10 mouse cellular contexts compared by ENCODE assay signal in genomic region chr9:42183448-42183847, GRCm38 (mm10). TPM values are rescaled to one million over a fixed set of nuclear protein-coding genes. Genes with fewer than 3 reads are reported as not detected.
DNase-seq lines count a peak whose midpoint lies in the region; ATAC-seq lines count a peak whose summit lies in the region.
"Had no signal": no experiment of that assay in that cellular context is flagged by ENCODE, and none has a peak within 500 bp of the region (broad histone marks: within the 10 kb centered on the region; RNA-seq: fewer than 3 reads in every experiment).

No protein-coding gene starts in this region.

- H3K4me3 ChIP-seq in midbrain, embryonic 11.5 days (ENCODE audit: low read depth, low read length) = no peak overlapping the region
- H3K4me3 ChIP-seq in midbrain, embryonic 10.5 days = no peak overlapping the region
- no peak overlapping the region for H3K4me3 ChIP-seq in forebrain, embryonic 15.5 days
- no peak overlapping the region for H3K4me3 ChIP-seq in limb, embryonic 10.5 days
- H3K4me3 ChIP-seq: embryonic facial prominence, embryonic 12.5 days; liver, embryonic 15.5 days had no signal

- H3K9me3 ChIP-seq in midbrain, embryonic 11.5 days (ENCODE audit: control insufficient read depth, low read length) = no peaks in the 10 kb centered on the region
- H3K9me3 ChIP-seq in midbrain, embryonic 10.5 days (replicated peaks) = 0 out of 2 replicates have a peak, but pooled peaks cover 6% of the 10 kb centered on the region
- H3K9me3 ChIP-seq in forebrain, embryonic 15.5 days = no peaks in the 10 kb centered on the region
- H3K9me3 ChIP-seq in limb, embryonic 10.5 days (replicated peaks) = no peaks in the 10 kb centered on the region
- H3K9me3 ChIP-seq: embryonic facial prominence, embryonic 12.5 days; liver, embryonic 15.5 days had no signal

- no peak for ATAC-seq in midbrain, embryonic 11.5 days (ENCODE audit: low FRiP score)
- peak; percentile 78 for ATAC-seq in forebrain, embryonic 15.5 days (replicated peaks)

- no peaks in the 10 kb centered on the region for H3K36me3 ChIP-seq in midbrain, embryonic 11.5 days (ENCODE audit: control insufficient read depth, insufficient read depth, low read length)
- H3K36me3 ChIP-seq in midbrain, embryonic 10.5 days = no peaks in the 10 kb centered on the region
- no peaks in the 10 kb centered on the region for H3K36me3 ChIP-seq in forebrain, embryonic 15.5 days
- H3K36me3 ChIP-seq in limb, embryonic 10.5 days = no peaks in the 10 kb centered on the region
- H3K36me3 ChIP-seq: embryonic facial prominence, embryonic 12.5 days; liver, embryonic 15.5 days had no signal

- peak; percentile 72 for DNase-seq in midbrain, embryonic 11.5 days (ENCODE audit: low spot score, missing footprints)
- no peak for DNase-seq in midbrain, embryonic 10.5 days (ENCODE audit: low spot score)
- peak; percentile 73 for DNase-seq in heart, postnatal 4 days
- DNase-seq in left cerebral cortex, adult 9 months (ENCODE audit: low spot score in 2 of 2) = peak; percentile 74 to 92
- DNase-seq in retina, embryonic 14.5 days (ENCODE audit: low spot score) = peak; percentile 32
- DNase-seq in testis, postnatal 10 days (ENCODE audit: low spot score) = no peak
- no peak for DNase-seq in limb, embryonic 10.5 days (ENCODE audit: low spot score)

- no peak overlapping the region for H3K9ac ChIP-seq in midbrain, embryonic 11.5 days (ENCODE audit: low read length)
- no peak overlapping the region for H3K9ac ChIP-seq in forebrain, embryonic 15.5 days (replicated peaks)
- H3K9ac ChIP-seq: embryonic facial prominence, embryonic 12.5 days; liver, embryonic 15.5 days had no signal

- H3K27ac ChIP-seq in midbrain, embryonic 11.5 days (ENCODE audit: low read depth, low read length) = no peak overlapping the region
- no peak overlapping the region for H3K27ac ChIP-seq in midbrain, embryonic 10.5 days (replicated peaks)
- peak overlapping the region; percentile 93 for H3K27ac ChIP-seq in forebrain, embryonic 15.5 days (replicated peaks)
- H3K27ac ChIP-seq in limb, embryonic 10.5 days = no peak overlapping the region
- H3K27ac ChIP-seq: embryonic facial prominence, embryonic 12.5 days; liver, embryonic 15.5 days had no signal

- no peaks in the 10 kb centered on the region for H3K27me3 ChIP-seq in midbrain, embryonic 11.5 days (ENCODE audit: control insufficient read depth, insufficient read depth, low read length)
- H3K27me3 ChIP-seq in midbrain, embryonic 10.5 days (ENCODE audit: low read depth, poor library complexity, severe bottlenecking) = no peaks in the 10 kb centered on the region
- H3K27me3 ChIP-seq in forebrain, embryonic 15.5 days = no peaks in the 10 kb centered on the region
- no peaks in the 10 kb centered on the region for H3K27me3 ChIP-seq in limb, embryonic 10.5 days (ENCODE audit: low read depth, poor library complexity, severe bottlenecking)
- H3K27me3 ChIP-seq: embryonic facial prominence, embryonic 12.5 days; liver, embryonic 15.5 days had no signal

- H3K4me2 ChIP-seq in midbrain, embryonic 11.5 days = no peak overlapping the region
- H3K4me2 ChIP-seq in forebrain, embryonic 15.5 days (replicated peaks) = no peak overlapping the region
- H3K4me2 ChIP-seq: embryonic facial prominence, embryonic 12.5 days; liver, embryonic 15.5 days had no signal

- 44% methylated on average over 5 of the region's 5 CpGs for WGBS in midbrain, embryonic 11.5 days
- 51% methylated on average over 5 of the region's 5 CpGs for WGBS in midbrain, embryonic 10.5 days
- 4% methylated on average over 5 of the region's 5 CpGs for WGBS in forebrain, embryonic 15.5 days
- WGBS in limb, embryonic 10.5 days = 53% methylated on average over 5 of the region's 5 CpGs

- peaks cover 5% of the 10 kb centered on the region for H3K4me1 ChIP-seq in midbrain, embryonic 11.5 days (ENCODE audit: control insufficient read depth, insufficient read depth, low read length)
- peaks cover 30% of the 10 kb centered on the region for H3K4me1 ChIP-seq in midbrain, embryonic 10.5 days
- H3K4me1 ChIP-seq in forebrain, embryonic 15.5 days = peaks cover 58% of the 10 kb centered on the region
- peaks cover 6% of the 10 kb centered on the region; the same call in 1 of the 2 replicates for H3K4me1 ChIP-seq in limb, embryonic 10.5 days
- H3K4me1 ChIP-seq: embryonic facial prominence, embryonic 12.5 days; liver, embryonic 15.5 days had no signal

RNA-seq across cellular contexts. Expression of gene Sorl1, which starts 59.4 kb away (rescaled TPM):
- polyA plus RNA-seq in midbrain, embryonic 11.5 days (2014; fragmentation: Nextera tagmentation; extraction: Ambion mirVana) = 3.1 and 3.8 TPM in 2 replicates
- polyA plus RNA-seq in midbrain, embryonic 10.5 days (2016; fragmentation: Nextera tagmentation; extraction: Ambion mirVana) = 2.3 and 3.8 TPM in 2 replicates
- polyA plus RNA-seq in forebrain, embryonic 15.5 days (2015; fragmentation: Nextera tagmentation; extraction: Ambion mirVana) = 18.3 and 18.8 TPM in 2 replicates
- total RNA-seq in heart, postnatal 4 days (2021) = 1 to 10 TPM; 5.1 to 5.3 TPM
- 4.3 and 6.6 TPM in 2 replicates for polyA plus RNA-seq in limb, embryonic 10.5 days (2016; fragmentation: Nextera tagmentation; extraction: Ambion mirVana)

Comparison
In these comparisons a context has a peak if more than half of its experiments do, and no peak if none do; other contexts are left out.
1. DNase-seq: peak in midbrain, embryonic 11.5 days (single experiment), heart, postnatal 4 days (single experiment), left cerebral cortex, adult 9 months (2 of 2) and retina, embryonic 14.5 days (single experiment); none in midbrain, embryonic 10.5 days (single experiment), testis, postnatal 10 days (single experiment) and limb, embryonic 10.5 days (single experiment).